Mouse (Mus musculus) central nervous system, embryonic 14 days (tissue): Measurements from ENCODE around the gene Fam189b. TPM values are rescaled to one million over a fixed set of nuclear protein-coding genes. Genes with fewer than 3 reads are reported as not detected.

ENCODE experiments used
- polyA plus RNA-seq: library from polyadenylated mRNA; depleted of rRNA; stranded (reverse); fragments of >200 nt; gene quantifications from 2 replicates; pipeline ENCODE4 v1.2.3, GENCODE M21; 2012; rRNA removed

The Fam189b gene
- 73.1 and 87.3 TPM in 2 replicates for polyA plus RNA-seq

GRCm38 (mm10) chr3:89183058-89183958, at the start of gene Fam189b:
TSS of gene Fam189b (plus strand) at chr3:89183143.

GRCm38 (mm10) chr3:89135958-89136357, 47.0 kb upstream of the Fam189b start, which contains the start of gene Pklr:
TSS of gene Pklr (plus strand) at chr3:89136142.

GRCm38 (mm10) chr3:89159616-89160344, 23.2 kb upstream of the Fam189b start, which contains the start of gene Hcn3:
TSS of gene Hcn3 (minus strand) at chr3:89160196.

DNA sequence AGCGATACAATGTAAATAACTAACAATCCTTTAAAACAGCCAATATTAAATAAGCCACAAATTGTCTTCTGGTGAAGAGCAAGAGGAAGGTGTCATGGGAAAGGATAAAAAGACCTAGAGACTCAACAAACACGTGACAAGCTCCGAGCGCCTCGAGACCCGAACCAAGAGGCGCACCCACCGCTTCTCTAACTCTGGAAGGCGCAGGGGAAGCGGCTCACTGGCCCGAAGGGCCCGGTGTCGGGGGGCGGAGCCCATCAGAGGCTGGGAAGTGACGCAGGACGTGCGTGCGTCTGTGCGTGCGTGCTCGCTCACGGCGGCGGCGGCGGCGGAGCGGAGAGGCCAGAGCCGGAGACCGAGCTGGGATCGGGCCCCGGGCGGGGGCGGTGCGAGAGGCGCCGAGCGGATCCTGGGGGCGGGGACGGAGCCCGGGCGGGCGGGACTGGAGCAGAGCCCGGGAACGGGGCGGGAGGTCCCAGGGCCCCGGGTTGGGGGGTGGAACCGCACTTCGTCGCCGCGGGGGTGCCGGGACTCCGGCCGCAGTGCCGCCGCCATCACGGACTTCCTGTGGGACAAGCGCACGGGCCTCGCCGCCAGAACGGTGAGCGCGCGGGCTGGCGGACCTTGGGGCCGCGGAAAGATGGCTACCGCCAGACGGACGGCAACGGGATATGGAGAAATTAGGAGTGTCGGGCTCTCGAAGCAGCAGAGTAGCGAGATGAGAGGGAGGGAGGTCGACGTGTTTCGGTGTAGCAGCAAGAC, 18.3 kb upstream of the Fam189b start, which contains the start of gene Clk2:
Gene Clk2, plus strand, starts transcription at position 290 of the 762 bp plus-strand sequence.

GRCm38 (mm10) chr3:89177242-89178106, 5.5 kb upstream of the Fam189b start, which contains the start of gene Scamp3:
TSS of gene Scamp3 (plus strand) at chr3:89177473.

GRCm38 (mm10) chr3:89202253-89203141, 19.6 kb downstream of the Fam189b start, which contains the start of gene Gba:
TSS of gene Gba (plus strand) at chr3:89202928.

DNA sequence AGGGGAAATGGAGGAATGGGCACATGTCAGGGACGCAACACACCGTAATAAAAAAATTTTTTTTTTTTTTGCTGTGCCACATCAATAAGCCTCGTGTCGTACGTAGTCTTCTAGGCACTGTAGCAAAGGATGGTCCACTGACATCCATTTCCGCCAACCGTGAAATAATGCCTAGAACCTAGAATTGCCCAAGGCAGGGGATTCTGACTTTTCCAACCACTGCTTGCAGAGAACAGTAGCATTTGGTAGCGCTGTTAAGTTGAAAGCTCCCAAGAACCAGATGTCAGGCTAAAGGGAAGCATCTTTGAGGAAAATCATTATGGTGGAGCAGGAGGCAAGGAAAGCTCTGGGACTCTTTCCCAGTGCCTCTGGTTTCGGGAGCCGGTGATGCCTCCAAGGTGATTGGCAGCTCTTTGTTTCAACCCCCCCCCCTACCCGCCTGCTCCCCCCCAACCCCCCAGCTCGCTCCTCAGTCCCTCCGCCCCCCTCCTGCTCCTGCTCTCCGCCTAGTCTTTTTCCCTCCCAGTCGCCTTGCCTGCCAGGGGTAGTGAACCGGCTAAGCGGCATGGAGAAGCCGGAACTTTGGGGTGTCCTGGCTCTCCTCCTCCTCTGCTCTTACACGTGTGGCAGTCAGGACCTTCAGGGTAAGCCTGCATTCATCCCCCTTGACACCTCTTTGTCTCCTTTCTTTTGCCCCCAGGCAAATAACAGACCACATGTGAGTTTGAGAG, 31.9 kb downstream of the Fam189b start, which contains the start of gene Thbs3:
Gene Thbs3, plus strand, starts transcription at position 500 of the 731 bp plus-strand sequence.

GRCm38 (mm10) chr3:89226900-89227299, 44.0 kb downstream of the Fam189b start, which contains the start of gene Mtx1:
TSS of gene Mtx1 (minus strand) at chr3:89227088.

GRCm38 (mm10) chr3:89228836-89229235, 45.9 kb downstream of the Fam189b start, which contains the start of gene Muc1:
TSS of gene Muc1 (plus strand) at chr3:89229057.

Other genes with a start within 250 kb of the Fam189b start
- 21.4 and 21.5 TPM in 2 replicates for gene Ash1l, start 232.5 kb upstream of the Fam189b start, polyA plus RNA-seq
- 101 and 109 TPM in 2 replicates for gene Dap3, start 232.0 kb upstream of the Fam189b start, polyA plus RNA-seq
- 108 and 121 TPM in 2 replicates for gene Rusc1, start 89.8 kb upstream of the Fam189b start, polyA plus RNA-seq
- gene Gm43738, start 82.0 kb upstream of the Fam189b start, polyA plus RNA-seq, result 0.04 TPM in 1 of 2 replicates, not detected in the other
- 171 and 173 TPM in 2 replicates for gene Fdps, start 81.2 kb upstream of the Fam189b start, polyA plus RNA-seq
- 0.16 and 0.20 TPM in 2 replicates for gene Pklr, start 47.0 kb upstream of the Fam189b start, polyA plus RNA-seq
- gene Hcn3, start 22.9 kb upstream of the Fam189b start, polyA plus RNA-seq, result 39.0 and 45.4 TPM in 2 replicates
- gene Clk2, start 18.3 kb upstream of the Fam189b start, polyA plus RNA-seq, result 134 and 139 TPM in 2 replicates
- 126 and 132 TPM in 2 replicates for gene Scamp3, start 5.7 kb upstream of the Fam189b start, polyA plus RNA-seq
- 51.1 and 54.2 TPM in 2 replicates for gene Gba, start 19.8 kb downstream of the Fam189b start, polyA plus RNA-seq
- 175 and 182 TPM in 2 replicates for gene Thbs3, start 32.0 kb downstream of the Fam189b start, polyA plus RNA-seq
- 162 and 175 TPM in 2 replicates for gene Mtx1, start 43.9 kb downstream of the Fam189b start, polyA plus RNA-seq
- gene Muc1, start 45.9 kb downstream of the Fam189b start, polyA plus RNA-seq, result 9.0 and 10.7 TPM in 2 replicates
- gene Krtcap2, start 62.8 kb downstream of the Fam189b start, polyA plus RNA-seq, result 101 and 102 TPM in 2 replicates
- 104 and 109 TPM in 2 replicates for gene Trim46, start 63.2 kb downstream of the Fam189b start, polyA plus RNA-seq
- gene Dpm3, start 76.2 kb downstream of the Fam189b start, polyA plus RNA-seq, result 175 and 201 TPM in 2 replicates
- gene Slc50a1, start 87.4 kb downstream of the Fam189b start, polyA plus RNA-seq, result 57.4 and 74.4 TPM in 2 replicates
- gene Efna1, start 98.0 kb downstream of the Fam189b start, polyA plus RNA-seq, result 12.7 and 19.2 TPM in 2 replicates
- gene Efna3, start 139.8 kb downstream of the Fam189b start, polyA plus RNA-seq, result 50.5 and 63.6 TPM in 2 replicates
- 23.2 and 25.2 TPM in 2 replicates for gene Efna4, start 154.9 kb downstream of the Fam189b start, polyA plus RNA-seq
- 60.2 and 80.6 TPM in 2 replicates for gene Adam15, start 166.9 kb downstream of the Fam189b start, polyA plus RNA-seq
- gene Dcst2, start 178.8 kb downstream of the Fam189b start, polyA plus RNA-seq, result 0.31 and 0.36 TPM in 2 replicates
- gene Dcst1, start 182.1 kb downstream of the Fam189b start, polyA plus RNA-seq, result 0.05 and 0.10 TPM in 2 replicates
- gene Zbtb7b, start 211.6 kb downstream of the Fam189b start, polyA plus RNA-seq, result 2.3 and 4.1 TPM in 2 replicates
- 4.3 and 5.9 TPM in 2 replicates for gene Lenep, start 219.7 kb downstream of the Fam189b start, polyA plus RNA-seq
- gene Flad1, start 228.7 kb downstream of the Fam189b start, polyA plus RNA-seq, result 44.4 and 51.7 TPM in 2 replicates
- 129 and 142 TPM in 2 replicates for gene Cks1b, start 235.2 kb downstream of the Fam189b start, polyA plus RNA-seq
- 28.8 and 52.2 TPM in 2 replicates for gene Shc1, start 235.3 kb downstream of the Fam189b start, polyA plus RNA-seq
- gene Pygo2, start 247.1 kb downstream of the Fam189b start, polyA plus RNA-seq, result 63.1 and 63.3 TPM in 2 replicates